Mouse (Mus musculus): ENCODE data around the gene Zg16.
"Not testable (repeated sequence)": the region's sequence is repeated elsewhere in the genome, so short reads cannot be mapped to it uniquely, and the experiment has no call there.

The Zg16 gene

DNA sequence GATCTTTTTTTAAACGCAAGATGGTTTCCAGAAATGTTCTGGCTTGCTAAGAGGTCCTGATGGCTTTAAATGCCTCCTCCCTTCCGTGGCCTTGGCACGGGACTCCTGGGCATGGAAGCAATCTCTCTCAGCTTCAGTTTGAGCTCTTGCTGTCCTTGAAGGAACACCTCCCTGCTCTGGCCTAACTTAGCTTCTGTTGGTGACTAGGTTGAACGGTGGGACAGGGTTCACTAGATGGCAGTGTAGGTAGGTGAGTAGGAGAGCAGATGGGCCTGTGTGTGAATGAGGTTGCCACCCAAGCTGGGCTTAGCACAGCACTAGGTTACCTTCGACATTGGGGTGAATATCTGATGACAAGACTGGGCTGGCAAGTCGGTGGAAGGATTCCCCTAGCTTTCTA, 16.8 kb upstream of the Zg16 start:
- DNase-seq = peak; percentile 67

DNA sequence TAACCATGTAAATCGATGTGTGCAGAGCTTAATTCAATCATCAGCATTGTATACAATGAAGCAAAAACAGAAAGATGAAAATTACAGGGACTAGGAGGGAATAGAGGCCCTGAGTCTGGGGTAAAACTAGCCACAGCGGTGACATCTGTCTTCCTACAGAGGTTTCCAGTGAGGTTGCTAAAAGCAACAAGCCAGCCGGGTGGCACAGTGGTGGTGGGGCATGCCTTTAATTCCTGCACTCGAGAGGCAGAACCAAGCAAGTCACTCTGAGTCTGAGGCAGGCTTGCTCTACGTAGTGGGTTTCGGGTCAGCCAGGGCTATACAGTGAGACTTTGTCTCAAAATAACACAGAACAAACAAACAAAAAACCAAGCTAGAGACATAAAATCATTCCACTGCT, 15.0 kb upstream of the Zg16 start:
- peak; percentile 62 for DNase-seq

- DNase-seq = peak; percentile 42
Observed at GRCm38 (mm10) chr7:127101451-127102016, 14.4 kb upstream of the Zg16 start.

DNA sequence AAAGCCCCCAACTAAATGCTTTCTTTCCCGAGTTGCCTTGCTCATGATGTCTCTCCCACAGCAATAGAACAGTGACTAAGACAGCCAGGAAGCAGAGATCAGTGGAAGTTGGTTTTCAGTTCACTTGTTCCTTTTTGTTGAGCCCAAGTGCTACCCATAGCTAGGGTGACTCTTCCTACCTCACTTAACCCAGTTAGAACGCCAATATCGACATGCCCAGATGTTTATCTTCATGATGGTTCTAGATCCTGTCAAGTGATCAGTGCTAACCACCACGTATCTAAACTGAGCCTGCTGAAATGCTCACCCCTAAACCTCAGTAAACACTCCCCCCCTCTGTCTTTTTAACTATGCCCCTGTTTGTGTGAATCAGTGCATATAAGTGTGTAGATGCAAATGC, 12.4 kb upstream of the Zg16 start:
- no peak for DNase-seq

DNA sequence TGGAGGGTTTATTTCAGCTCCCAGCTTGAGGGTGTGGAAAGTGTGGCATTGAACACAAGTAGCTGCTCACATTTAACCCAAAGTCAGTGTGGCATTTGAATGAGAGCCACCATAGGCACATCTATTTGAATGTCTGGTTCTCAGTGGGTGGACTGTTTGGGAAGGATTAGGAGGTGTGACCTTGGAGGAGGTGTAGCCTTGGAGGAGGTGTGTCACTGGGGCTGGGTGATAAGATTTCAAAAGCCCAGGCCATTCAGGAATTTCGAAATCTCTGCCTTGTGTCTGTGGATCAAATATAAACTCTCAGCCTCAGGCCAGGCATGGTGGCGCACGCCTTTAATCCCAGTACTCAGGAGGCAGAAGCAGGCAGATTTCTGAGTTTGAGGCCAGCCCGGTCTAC, 11.8 kb upstream of the Zg16 start:
- no peak for DNase-seq

- DNase-seq = no peak
Observed at GRCm38 (mm10) chr7:127098521-127098920, 11.4 kb upstream of the Zg16 start.

- DNase-seq = no peak
Observed at GRCm38 (mm10) chr7:127096456-127096855, 9.3 kb upstream of the Zg16 start.

DNA sequence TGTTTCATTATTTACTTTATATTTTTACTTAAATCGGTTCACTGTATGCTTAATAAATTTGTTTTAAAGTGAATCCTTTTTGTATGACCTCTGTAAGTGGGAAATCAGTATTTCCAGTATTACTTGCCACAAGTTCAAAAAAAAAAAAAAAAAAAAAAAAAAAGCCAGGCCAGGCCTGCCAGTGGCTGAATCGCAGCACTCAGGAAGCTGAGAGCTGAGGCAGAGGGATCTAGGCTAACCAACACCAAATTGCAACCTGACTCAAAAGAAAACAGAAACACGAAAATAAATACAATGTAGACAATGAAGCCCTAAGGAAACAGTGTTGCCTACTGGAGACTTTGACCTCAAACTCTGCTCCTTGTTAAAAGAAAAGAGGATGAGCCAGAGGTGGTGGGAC, 6.8 kb upstream of the Zg16 start:
- DNase-seq = no peak

- peak; percentile 96 for DNase-seq
Observed at GRCm38 (mm10) chr7:127091114-127091896, 4.2 kb upstream of the Zg16 start, which contains the start of gene AI467606. Gene AI467606, plus strand, starts transcription at chr7:127091359.

DNA sequence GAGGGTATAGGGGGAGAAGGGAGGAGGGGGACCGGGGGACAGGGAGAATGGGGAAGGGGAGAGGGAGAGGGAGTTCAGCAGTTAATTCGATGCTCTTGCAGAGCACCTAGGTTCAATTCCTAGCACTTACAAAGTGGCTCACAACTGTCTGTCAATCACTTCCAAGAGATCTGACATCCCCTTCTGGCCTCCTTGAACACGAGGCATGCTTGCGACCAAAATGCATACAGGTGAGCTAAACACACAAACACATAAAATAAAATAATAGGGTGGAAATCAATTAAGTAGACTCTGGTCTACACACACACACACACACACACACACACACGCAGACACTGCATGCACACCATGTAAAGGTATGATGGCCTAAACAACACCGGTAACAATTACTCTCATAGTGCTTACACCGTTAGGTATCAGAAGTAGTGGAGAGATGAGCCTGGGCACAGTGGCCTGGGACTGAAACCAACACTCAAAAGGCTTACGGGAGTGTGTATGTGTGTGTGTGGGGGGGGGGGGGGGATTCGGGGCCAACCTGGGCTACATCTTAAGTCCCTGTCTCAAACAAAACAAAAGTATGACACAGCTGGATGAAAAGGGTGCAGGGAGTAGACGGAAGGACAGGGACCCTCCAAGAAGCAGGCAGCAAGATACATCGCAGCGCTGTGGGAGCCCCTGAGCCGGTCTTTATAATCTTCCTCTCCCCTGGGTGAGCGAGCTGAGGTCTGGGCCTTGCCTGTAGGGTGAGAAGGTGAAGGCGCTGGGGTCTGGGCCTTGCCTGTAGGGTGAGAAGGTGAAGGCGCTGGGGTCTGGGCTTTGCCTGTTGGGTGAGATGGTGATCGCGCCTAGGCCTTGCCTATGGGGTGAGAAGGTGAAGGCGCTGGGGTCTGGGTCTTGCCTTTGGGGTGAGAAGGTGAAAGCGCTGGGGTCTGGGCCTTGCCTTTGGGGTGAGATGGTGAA, 3.3 kb upstream of the Zg16 start:
- DNase-seq = no peak

GRCm38 (mm10) chr7:127088901-127089845, 2.0 kb upstream of the Zg16 start:
- DNase-seq = peak; percentile 64

GRCm38 (mm10) chr7:127088083-127088482, 955 bp upstream of the Zg16 start:
- DNase-seq = no peak

DNA sequence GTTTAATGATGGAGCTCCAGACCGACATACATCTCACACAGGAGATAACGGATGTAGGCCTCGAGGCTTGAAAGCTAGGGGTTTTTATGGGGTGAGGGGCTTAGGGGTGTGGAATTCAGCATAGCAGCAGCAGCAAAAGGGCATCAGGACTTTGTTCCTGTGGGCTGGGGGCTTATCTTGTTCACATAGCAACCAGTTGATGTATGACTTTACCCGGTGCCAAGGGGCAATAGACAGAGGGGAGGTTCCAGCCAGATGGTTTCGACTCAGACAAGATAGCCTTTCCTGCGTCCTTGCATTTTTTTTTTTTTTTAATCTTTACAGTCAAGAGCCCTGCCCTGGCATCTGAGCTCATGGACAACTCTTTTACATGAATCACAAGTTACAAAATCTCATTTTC, 1.4 kb downstream of the Zg16 start:
- not testable (repeated sequence) for DNase-seq

DNA sequence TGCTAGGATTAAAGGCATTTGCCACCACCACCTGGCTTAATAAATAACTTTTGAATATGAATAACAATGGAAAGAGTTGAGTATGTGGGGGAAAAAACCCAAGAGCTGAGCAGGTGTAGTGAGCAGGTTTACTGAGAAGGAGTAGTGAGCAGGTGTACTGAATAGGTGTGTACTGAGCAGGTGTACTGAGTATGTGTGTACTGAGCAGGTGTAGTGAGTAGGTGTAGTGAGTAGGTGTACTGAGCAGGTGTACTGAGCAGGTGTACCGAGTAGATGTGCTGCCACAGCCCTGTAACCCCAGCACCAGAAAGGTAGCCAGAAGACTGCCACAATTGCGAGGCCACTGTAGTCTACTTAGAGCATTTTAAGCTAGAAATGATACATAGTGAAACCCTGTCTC, 2.3 kb downstream of the Zg16 start:
- DNase-seq = no peak

- DNase-seq = no peak
Observed at GRCm38 (mm10) chr7:127083689-127084088, 3.4 kb downstream of the Zg16 start.

GRCm38 (mm10) chr7:127082995-127083394, 4.1 kb downstream of the Zg16 start:
- DNase-seq = no peak

DNA sequence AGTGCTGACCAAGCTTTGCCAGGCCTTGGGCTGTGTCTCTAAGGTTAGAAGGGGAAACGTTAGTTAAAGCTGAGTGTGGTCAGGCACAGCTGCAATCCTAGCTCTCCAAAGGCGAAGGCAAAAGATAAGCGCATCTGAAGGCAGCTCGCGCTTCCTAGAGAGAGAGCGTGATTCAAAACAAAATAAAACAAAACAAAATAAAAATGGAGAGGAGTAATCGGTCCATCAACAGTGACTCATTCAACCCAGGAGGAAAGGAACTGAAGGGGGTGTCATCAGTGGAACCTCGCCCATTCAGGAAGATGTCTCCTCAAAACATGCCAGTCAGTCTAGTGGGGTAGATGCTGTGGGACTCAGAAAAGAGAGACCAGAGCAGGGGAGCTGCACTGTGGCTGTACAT, 4.9 kb downstream of the Zg16 start:
- no peak for DNase-seq

DNA sequence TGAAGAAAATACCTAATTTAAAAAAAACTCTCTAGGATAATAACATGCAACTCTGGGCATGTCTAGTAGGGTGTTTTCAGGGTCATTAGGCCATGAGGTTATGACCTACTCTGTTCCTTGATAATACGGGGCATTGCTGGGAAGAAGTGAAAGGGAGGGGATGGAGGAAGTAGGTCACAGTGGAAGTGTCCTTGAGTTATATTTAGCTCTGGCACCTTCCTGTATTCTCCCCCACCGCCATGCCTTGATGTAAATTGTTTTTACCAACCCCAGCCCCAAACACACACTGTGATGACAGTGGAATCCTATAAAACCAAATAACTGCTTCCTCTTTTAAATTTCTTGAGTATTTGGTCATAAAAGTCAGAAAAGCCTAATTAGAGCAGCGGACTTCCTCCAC, 7.1 kb downstream of the Zg16 start:
- no peak for DNase-seq

DNA sequence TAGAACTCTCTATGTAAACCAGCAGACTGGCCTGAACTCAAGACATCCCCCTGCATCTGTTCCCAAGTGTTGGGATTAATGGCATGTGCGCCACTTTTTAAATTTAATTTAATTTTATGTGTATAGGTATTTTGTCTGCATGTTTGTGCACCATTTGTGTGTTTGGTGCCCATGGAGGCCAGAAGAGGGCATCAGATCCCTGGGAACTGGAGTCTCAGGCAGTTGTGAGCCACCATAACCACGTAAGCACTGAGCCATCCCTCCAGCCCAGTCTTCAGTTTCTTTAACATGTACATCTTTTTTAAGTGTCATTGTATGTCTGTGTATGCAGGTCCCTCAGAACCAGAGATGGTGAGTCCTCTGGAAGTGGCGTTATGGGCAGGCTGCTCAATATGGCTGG, 9.4 kb downstream of the Zg16 start:
- DNase-seq = peak; percentile 62

DNA sequence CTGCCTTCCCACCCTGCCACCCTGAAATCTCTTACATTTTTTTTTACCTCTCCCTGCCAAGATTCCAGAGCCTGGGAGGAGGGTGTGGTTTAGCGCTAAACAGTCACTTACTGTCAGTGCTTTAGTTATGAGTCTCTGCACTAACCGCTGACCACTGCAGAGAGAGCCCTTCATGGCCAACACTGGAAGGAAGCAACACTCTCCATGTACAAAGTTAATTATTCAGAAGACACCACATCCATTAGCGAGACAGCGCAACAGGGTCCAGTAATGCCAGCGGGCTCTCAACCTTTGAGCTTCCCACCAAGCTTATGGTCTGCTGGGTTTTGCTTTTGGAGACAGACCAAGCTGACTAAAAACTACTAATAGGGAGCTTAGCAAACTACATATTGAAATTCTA, 10.9 kb downstream of the Zg16 start:
- DNase-seq = no peak

GRCm38 (mm10) chr7:127073221-127073620, 13.9 kb downstream of the Zg16 start:
- DNase-seq = no peak

DNA sequence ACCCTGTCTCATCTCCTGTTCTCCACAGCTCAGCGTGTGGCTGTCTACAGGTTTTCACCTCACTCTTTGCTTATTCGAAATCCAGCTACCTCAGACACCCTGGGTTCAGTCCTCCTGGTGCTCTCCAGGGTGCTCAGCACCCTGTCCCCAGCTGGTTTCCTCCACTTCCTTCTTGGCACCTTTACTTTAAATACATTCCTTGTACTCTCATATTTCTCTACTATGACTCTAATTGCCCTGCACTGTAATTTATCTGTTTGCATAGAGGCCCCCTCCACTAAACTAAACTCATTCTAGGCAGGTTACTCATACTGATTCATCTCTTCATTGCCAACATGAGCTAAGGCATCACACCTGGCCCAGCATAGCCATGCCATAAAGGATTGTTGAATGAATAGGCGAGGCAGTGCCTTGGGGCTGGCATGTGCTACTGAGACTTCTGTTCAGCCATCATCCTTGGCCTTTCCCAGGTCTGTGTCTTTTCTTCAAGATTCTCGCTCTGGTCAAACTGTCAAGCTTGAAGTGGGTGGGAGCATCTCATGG, 16.2 kb downstream of the Zg16 start:
- no peak for DNase-seq

Measured in thymus, postnatal 14 days (tissue).